Mouse (Mus musculus) myocyte (in vitro differentiated cells): ENCODE measurements around the gene Arhgef38.

Experiments
- MAX ChIP-seq: IDR thresholded peaks from one replicate; pipeline ENCODE4 v1.6.1; 2011; ENCODE audit warnings: low read depth, mild to moderate bottlenecking, control low read depth
- MYOD1 ChIP-seq, 3 experiments: IDR thresholded peaks; one replicate each; pipeline ENCODE4 v1.6.1; 2011; ENCODE audit warnings: control low read depth in 2 of 3, low read depth in 2 of 3, mild to moderate bottlenecking in 2 of 3, moderate library complexity in 1 of 3; ENCODE audit not compliant: insufficient read length in 2 of 3, control insufficient read depth in 1 of 3
- POLR2A ChIP-seq: IDR thresholded peaks from one replicate; pipeline ENCODE4 v1.6.1; 2011; ENCODE audit warnings: low read depth, mild to moderate bottlenecking, control low read depth, moderate library complexity; ENCODE audit not compliant: insufficient read length
- SRF ChIP-seq: IDR thresholded peaks from one replicate; pipeline ENCODE4 v1.6.1; 2011; ENCODE audit warnings: low read depth; ENCODE audit not compliant: control insufficient read depth, insufficient read length
- TCF12 ChIP-seq: IDR thresholded peaks from one replicate; pipeline ENCODE4 v1.6.1; 2011; ENCODE audit warnings: mild to moderate bottlenecking, control low read depth; ENCODE audit not compliant: poor library complexity, insufficient read depth, severe bottlenecking

- TF ChIP-seq SRF: no peak
- no peak for TF ChIP-seq POLR2A
- TF ChIP-seq TCF12: no peak
- TF ChIP-seq MYOD1 (IDR thresholded peaks at IDR 0.05; ENCODE audit: control insufficient read depth in 1 of 3, insufficient read length in 2 of 3, low read depth in 2 of 3): no peak
- TF ChIP-seq MAX: no peak
Observed at GRCm38 (mm10) chr3:133082736-133083135, 152.0 kb downstream of the Arhgef38 start.
